Mouse (Mus musculus): ENCODE measurements around the gene Tnc. TPM values are rescaled to one million over a fixed set of nuclear protein-coding genes. Genes with fewer than 3 reads are reported as not detected.

The Tnc gene
- polyA plus RNA-seq, 1 experiment from 2014 or later: 5.0 TPM

DNA sequence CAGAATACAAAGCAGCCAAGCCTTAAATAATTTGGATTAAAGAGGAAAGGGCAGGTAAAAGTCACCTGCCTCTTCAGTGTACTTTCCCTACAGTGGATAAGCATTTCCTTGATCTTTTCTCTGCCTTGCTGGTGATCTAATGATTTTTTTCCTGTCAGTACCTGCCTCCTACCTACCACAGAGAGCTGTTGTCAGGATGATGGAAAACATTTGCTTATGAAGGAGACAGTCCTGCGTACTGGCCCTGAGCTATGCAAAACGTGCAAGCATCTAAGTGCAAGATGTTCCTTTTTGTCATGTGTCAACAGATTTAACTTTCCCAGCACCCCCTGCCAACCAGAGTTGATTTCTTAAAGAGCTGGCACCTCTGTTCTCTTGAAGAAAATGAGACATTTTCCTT lies 35.5 kb downstream of the Tnc start:
- Histone ChIP-seq H3K4me1 (no peaks in the 10 kb centered on the region), H3K9me3 (replicated peaks) (no peaks in the 10 kb centered on the region), H3K27me3 (ENCODE audit: low read depth, poor library complexity, severe bottlenecking) (no peaks in the 10 kb centered on the region), H3K27ac (no peak overlapping the region), H3K4me3 (no peak overlapping the region), H3K36me3 (no peaks in the 10 kb centered on the region)
- DNase-seq (ENCODE audit: low spot score): no peak
- WGBS: 27% methylated on average over 2 of the region's 2 CpGs

DNA sequence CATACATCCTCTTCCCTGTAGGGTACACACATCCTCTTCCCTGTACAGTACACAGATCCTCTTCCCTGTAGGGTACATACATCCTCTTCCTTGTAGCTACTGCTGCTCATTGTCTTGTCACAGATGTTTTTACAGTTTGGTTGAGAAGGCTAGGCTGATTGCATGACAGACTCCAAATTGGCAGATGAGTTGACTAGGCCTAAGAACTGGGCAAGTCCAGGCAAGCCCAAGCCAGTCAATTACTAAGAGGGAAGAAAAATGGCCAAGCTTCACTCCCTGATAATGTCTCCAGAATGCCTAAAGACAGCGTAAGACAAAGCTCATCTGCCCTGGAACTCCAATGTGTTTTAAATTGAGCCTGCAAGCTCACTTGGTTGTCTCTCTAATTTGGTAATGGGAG lies 36.9 kb downstream of the Tnc start:
- no peaks in the 10 kb centered on the region for H3K27me3 ChIP-seq (ENCODE audit: low read depth, poor library complexity, severe bottlenecking)
- H3K4me3 ChIP-seq: no peak overlapping the region
- H3K9me3 ChIP-seq (replicated peaks): no peaks in the 10 kb centered on the region
- no peak overlapping the region for H3K27ac ChIP-seq
- no peaks in the 10 kb centered on the region for H3K36me3 ChIP-seq
- 81% methylated on average over 1 of the region's 1 CpGs for WGBS
- DNase-seq (ENCODE audit: low spot score): no peak
- no peaks in the 10 kb centered on the region for H3K4me1 ChIP-seq

DNA sequence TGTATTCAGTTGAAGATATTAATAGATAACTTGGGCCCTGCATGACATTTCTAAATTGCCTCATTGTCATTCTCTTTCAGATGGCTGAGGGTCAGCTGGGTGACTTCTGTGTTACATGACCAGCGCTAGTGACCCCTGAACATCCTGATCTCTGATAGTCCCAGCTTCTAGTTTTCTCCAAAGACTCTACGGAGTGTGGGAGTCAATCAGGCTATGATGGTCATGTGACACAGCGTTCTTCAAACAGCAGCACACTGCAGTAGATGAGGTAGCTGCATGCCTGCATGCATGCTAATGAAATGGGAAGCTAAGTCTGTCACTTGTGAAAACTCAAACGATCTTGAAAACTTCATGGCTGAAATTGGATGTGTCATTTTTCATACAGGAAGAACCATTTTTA lies 41.6 kb downstream of the Tnc start:
- Histone ChIP-seq H3K36me3 (no peaks in the 10 kb centered on the region), H3K4me3 (no peak overlapping the region), H3K27me3 (ENCODE audit: low read depth, poor library complexity, severe bottlenecking) (no peaks in the 10 kb centered on the region), H3K27ac (no peak overlapping the region), H3K9me3 (replicated peaks) (no peaks in the 10 kb centered on the region), H3K4me1 (no peaks in the 10 kb centered on the region)
- DNase-seq (ENCODE audit: low spot score): no peak
- WGBS: 94% methylated on average over 4 of the region's 4 CpGs

DNA sequence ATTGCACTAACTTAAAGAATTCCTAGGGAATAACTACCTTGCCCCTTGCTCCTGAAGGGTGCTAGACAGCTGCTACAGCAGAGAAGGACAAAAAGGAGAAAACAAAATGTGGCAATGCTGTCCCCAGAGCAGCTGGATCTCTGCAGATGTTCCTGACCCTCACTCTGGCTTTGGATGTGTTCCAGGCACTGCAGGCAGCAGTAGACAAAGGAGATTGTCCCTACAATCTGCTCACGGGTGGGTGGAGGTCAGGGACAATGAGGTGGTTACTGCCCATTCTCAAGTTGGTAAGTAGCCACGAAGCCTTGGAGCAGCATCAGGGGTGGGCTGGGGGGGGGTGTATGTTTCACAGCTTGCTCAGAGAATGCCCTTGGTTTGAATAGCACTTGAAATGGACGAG lies 43.1 kb downstream of the Tnc start:
- no peaks in the 10 kb centered on the region for H3K9me3 ChIP-seq (replicated peaks)
- no peaks in the 10 kb centered on the region for H3K4me1 ChIP-seq
- 65% methylated on average over 3 of the region's 3 CpGs for WGBS
- H3K4me3 ChIP-seq: no peak overlapping the region
- DNase-seq (ENCODE audit: low spot score): no peak
- no peaks in the 10 kb centered on the region for H3K27me3 ChIP-seq (ENCODE audit: low read depth, poor library complexity, severe bottlenecking)
- no peaks in the 10 kb centered on the region for H3K36me3 ChIP-seq
- H3K27ac ChIP-seq: no peak overlapping the region

DNA sequence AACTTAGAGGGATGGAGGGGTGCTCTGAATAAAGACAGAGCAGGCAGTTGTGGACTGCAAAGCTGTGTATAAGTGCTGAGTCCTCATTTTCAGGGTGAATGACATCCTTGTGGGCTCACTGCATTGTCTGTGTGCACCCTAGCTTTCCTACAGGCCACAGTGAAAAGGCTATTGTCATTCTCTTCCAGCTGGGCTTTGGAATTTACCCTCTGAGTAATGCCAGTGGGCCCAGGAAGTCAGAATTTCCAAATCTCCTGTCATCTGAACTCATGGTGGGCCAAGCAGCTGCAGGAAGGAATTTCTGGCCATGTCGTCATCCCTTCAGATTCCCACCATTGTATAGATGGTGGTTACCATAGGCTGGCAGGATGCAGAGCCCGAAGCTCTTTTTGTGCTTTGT lies 44.6 kb downstream of the Tnc start:
- H3K27ac ChIP-seq: no peak overlapping the region
- H3K4me1 ChIP-seq: no peaks in the 10 kb centered on the region
- no peak overlapping the region for H3K4me3 ChIP-seq
- no peak for DNase-seq (ENCODE audit: low spot score)
- H3K36me3 ChIP-seq: no peaks in the 10 kb centered on the region
- H3K27me3 ChIP-seq (ENCODE audit: low read depth, poor library complexity, severe bottlenecking): no peaks in the 10 kb centered on the region
- WGBS: 78% methylated on average over 2 of the region's 2 CpGs
- no peaks in the 10 kb centered on the region for H3K9me3 ChIP-seq (replicated peaks)

GRCm38 (mm10) chr4:64000788-64001187 lies 46.0 kb downstream of the Tnc start:
- no peak overlapping the region for H3K4me3 ChIP-seq
- H3K27ac ChIP-seq: no peak overlapping the region
- no peaks in the 10 kb centered on the region for H3K36me3 ChIP-seq
- 77% methylated on average over 3 of the region's 3 CpGs for WGBS
- no peaks in the 10 kb centered on the region for H3K27me3 ChIP-seq (ENCODE audit: low read depth, poor library complexity, severe bottlenecking)
- no peaks in the 10 kb centered on the region for H3K9me3 ChIP-seq (replicated peaks)
- DNase-seq (ENCODE audit: low spot score): no peak
- H3K4me1 ChIP-seq: no peaks in the 10 kb centered on the region

GRCm38 (mm10) chr4:64000293-64000692 lies 46.5 kb downstream of the Tnc start:
- DNase-seq (ENCODE audit: low spot score): no peak
- 90% methylated on average over 4 of the region's 4 CpGs for WGBS
- no peaks in the 10 kb centered on the region for H3K4me1 ChIP-seq
- H3K36me3 ChIP-seq: no peaks in the 10 kb centered on the region
- no peaks in the 10 kb centered on the region for H3K27me3 ChIP-seq (ENCODE audit: low read depth, poor library complexity, severe bottlenecking)
- H3K9me3 ChIP-seq (replicated peaks): no peaks in the 10 kb centered on the region
- H3K27ac ChIP-seq: no peak overlapping the region
- no peak overlapping the region for H3K4me3 ChIP-seq

DNA sequence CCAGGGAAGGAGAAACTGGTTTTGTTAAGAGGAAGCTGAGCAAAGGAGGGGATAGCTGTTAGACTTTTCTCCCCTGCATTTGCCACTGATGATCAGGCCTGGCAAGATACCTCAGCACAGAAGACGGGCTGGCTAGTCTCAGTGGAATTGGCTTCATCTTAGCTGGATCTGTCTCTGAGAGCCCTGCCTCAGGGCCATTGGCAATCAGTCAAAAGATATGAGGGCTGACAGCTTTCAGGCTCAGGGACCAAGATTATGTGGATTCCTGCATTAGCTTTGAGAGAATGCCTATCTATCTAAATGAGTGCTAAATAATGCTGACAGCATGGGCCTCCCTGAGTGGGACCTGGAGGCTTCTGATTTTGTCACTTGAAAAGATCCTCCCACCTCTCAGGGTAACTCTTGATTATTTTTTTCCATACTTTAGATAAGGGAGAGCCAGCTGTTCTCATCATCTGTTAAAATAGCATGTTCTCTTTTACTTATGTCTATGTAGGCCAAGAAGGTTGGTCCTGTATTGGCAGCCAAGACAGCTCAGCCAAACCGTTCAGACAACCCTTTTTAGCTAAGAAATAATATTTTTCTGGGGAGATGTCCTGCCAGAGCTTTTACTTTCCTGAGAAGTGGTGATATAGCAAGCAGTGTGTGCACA lies 53.2 kb downstream of the Tnc start:
- no peaks in the 10 kb centered on the region for H3K36me3 ChIP-seq
- H3K4me1 ChIP-seq: no peaks in the 10 kb centered on the region
- H3K9me3 ChIP-seq (replicated peaks): no peaks in the 10 kb centered on the region
- H3K27me3 ChIP-seq (ENCODE audit: low read depth, poor library complexity, severe bottlenecking): no peaks in the 10 kb centered on the region
- 61% methylated on average over 2 of the region's 2 CpGs for WGBS
- H3K27ac ChIP-seq: no peak overlapping the region
- no peak for DNase-seq (ENCODE audit: low spot score)
- H3K4me3 ChIP-seq: no peak overlapping the region

GRCm38 (mm10) chr4:63990216-63990615 lies 56.6 kb downstream of the Tnc start:
- H3K4me1 ChIP-seq: no peaks in the 10 kb centered on the region
- DNase-seq (ENCODE audit: low spot score): no peak
- H3K27me3 ChIP-seq (ENCODE audit: low read depth, poor library complexity, severe bottlenecking): no peaks in the 10 kb centered on the region
- no peak overlapping the region for H3K27ac ChIP-seq
- H3K9me3 ChIP-seq (replicated peaks): no peaks in the 10 kb centered on the region
- 98% methylated on average over 1 of the region's 1 CpGs for WGBS
- no peaks in the 10 kb centered on the region for H3K36me3 ChIP-seq
- no peak overlapping the region for H3K4me3 ChIP-seq

GRCm38 (mm10) chr4:63988090-63988489 lies 58.7 kb downstream of the Tnc start:
- Histone ChIP-seq H3K9me3 (replicated peaks) (no peaks in the 10 kb centered on the region), H3K27me3 (ENCODE audit: low read depth, poor library complexity, severe bottlenecking) (no peaks in the 10 kb centered on the region), H3K36me3 (no peaks in the 10 kb centered on the region), H3K4me1 (peaks cover 7% of the 10 kb centered on the region; the same call in 1 of the 2 replicates), H3K4me3 (no peak overlapping the region), H3K27ac (no peak overlapping the region)
- no peak for DNase-seq (ENCODE audit: low spot score)
- 97% methylated on average over 5 of the region's 5 CpGs for WGBS

DNA sequence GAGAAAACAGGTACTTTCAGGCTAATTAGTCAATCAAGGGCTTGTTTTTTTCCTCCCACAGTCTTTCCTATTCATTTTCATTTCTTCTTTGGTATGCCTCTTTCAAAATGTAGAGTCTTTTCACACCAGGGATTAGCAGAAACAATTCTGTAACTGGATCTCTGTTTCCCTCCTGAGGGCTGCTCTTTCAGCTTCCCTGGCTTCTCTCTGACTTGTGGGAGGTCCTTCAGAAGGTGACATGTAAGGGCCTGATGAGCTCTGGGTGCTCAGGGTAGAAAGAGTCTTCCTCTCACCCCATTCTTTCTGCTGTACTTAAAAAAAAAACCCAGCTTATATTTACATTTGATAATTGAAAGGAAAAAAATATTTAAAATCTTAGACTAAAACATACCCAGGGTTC lies 60.2 kb downstream of the Tnc start:
- Histone ChIP-seq H3K36me3 (no peaks in the 10 kb centered on the region), H3K4me1 (peaks cover 11% of the 10 kb centered on the region; the same call in 1 of the 2 replicates), H3K9me3 (replicated peaks) (no peaks in the 10 kb centered on the region), H3K4me3 (no peak overlapping the region), H3K27ac (no peak overlapping the region), H3K27me3 (ENCODE audit: low read depth, poor library complexity, severe bottlenecking) (no peaks in the 10 kb centered on the region)
- DNase-seq (ENCODE audit: low spot score): no peak

DNA sequence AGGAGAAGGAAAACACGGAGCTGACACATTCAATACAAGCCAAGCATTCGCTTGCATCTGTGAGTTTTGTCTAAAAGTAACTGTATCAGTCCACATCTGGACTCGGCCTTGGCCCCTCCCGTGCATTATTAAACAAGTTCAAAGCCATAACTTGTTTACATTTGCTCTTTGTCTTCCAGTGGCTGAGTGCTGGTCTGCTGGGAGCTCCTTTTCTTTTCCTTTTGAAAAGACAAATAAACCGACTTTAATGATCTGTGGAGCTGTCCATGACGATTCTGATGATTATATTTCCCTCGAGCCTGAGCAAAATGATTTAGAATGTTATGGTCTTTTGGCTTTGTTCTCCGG lies 63.7 kb downstream of the Tnc start:
- 75% methylated on average over 8 of the region's 8 CpGs for WGBS
- H3K4me3 ChIP-seq: no peak overlapping the region
- H3K27me3 ChIP-seq (ENCODE audit: low read depth, poor library complexity, severe bottlenecking): no peaks in the 10 kb centered on the region
- DNase-seq (ENCODE audit: low spot score): no peak
- no peaks in the 10 kb centered on the region for H3K36me3 ChIP-seq
- H3K4me1 ChIP-seq: peaks cover 29% of the 10 kb centered on the region
- no peak overlapping the region for H3K27ac ChIP-seq
- no peaks in the 10 kb centered on the region for H3K9me3 ChIP-seq (replicated peaks)

GRCm38 (mm10) chr4:63982425-63983097 lies 64.3 kb downstream of the Tnc start:
- Histone ChIP-seq H3K4me3 (no peak overlapping the region), H3K36me3 (no peaks in the 10 kb centered on the region), H3K27me3 (ENCODE audit: low read depth, poor library complexity, severe bottlenecking) (no peaks in the 10 kb centered on the region), H3K4me1 (peaks cover 29% of the 10 kb centered on the region), H3K9me3 (replicated peaks) (no peaks in the 10 kb centered on the region), H3K27ac (no peak overlapping the region)
- 83% methylated on average over 12 of the region's 12 CpGs for WGBS
- DNase-seq (ENCODE audit: low spot score): no peak
